Mouse (Mus musculus): ENCODE measurements around the gene Dnajc16. TPM values are rescaled to one million over a fixed set of nuclear protein-coding genes. Genes with fewer than 3 reads are reported as not detected.

Gene Dnajc16
- total and polyA plus RNA-seq, 3 experiments: 14.4 to 29.6 (median 21.3) TPM

DNA sequence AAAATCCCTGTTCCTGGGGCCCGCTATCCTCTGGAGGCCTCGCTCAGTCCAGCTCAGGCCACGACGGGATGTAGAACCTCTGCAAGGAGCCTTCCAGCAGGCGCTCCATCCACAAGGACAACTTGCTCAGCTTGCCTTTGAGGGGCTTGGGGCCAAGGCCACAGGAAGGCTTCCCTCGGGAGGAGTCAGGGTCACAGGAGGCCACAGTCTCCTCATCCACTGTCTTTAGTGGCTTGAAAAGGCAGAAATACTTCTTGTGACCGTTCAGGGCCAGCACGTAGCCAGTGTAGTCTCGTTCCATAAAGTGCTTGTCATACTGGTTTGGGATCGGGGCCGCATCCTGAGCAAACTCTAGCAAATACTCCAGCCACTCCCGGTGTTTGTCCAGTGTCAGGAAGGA is 27.3 kb downstream of the Dnajc16 start:
- no peak for DNase-seq

DNA sequence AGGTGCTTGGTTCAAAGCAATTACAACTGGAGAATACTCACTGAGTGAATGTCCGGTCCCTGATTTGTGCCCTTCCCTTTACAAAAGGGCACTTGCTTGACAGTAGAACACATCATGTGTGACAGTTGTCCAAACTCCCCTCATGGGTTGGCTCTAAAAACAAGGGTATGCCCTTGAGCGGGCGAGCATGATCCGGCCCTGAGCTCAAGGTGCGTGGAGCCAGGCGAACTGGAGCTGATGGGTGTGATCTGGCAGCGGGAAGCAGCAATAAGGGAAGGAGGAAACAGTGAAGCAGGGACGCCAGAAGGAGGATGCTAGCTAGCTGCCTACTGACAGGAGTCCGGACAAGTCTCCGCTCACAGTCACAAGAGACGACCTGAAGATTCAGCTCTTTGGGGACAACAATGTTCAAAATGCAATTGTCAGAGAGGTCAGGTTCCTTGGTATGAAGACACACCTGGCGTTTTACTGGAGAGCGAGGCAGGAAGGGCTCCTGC is 28.6 kb downstream of the Dnajc16 start:
- DNase-seq: peak; percentile 57

DNA sequence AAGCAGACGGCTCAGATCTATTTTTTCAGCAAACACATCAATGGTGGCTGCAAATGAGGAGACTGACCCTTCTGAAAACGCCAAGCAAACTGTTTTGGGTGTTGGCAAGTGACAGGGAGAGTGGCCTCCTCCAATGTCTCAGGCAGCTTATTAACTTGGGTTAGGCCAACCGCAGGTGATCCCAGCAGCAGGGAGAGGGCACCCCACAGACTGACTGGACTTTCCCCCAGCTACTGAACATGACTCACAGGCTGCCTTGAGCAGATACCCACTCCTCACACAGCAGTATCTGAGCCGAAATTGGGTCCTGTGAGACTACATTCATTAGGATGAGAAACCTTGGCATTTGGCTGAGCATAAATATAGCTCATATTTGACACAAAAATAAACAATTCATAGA is 29.8 kb downstream of the Dnajc16 start:
- no peak for DNase-seq

DNA sequence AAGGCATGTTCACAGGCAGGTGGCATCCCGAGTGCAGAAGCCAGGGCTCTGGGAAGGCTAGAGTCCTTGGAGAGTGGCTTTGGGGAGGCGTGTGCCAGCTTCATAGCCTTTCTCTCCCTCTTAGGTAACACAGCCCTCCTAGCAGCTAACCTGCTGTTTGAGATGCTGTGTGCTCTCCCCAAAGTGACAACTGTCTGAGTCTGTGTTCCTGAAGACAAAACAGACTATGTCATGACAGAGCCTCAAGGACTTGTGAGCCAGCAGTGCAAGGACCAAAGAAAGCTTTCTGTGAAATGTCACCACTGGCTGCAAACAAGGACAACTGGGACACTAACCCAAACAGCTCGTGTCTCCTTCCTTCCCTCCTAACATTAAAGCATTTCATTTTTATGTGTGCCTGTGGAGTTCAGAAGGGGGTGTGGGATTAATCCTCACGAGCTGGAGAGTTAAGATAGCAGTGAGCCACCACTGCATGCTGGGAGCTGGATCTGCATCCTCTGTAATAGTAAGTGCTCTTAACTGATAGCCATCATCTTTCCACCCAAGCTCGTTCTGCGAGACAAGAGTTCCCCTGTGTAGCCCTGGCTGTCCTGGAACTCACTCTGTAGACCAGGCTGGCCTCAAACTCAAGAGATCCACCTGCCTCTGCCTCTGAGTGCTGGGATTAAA is 31.7 kb downstream of the Dnajc16 start:
- DNase-seq: peak; percentile 59

DNA sequence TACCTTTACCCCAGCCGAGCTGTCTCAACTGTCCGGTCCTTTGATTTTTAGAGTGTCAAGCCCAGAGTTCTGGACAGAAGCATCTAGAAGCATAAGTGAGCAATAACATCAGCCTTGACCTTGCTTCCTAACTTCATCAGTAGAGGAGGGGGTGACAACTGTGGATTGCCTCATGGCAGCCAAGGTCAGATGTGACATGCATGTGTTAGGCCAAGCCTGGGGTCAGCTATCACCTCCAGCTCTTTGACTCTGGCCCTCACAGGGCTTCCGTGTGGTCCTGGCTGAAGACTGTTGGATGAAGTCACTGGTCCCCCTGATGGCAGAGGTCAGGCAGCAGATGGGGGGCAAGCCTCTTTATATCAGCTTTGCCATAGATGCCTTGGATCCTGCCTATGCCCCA is 33.6 kb downstream of the Dnajc16 start:
- peak; percentile 74 for DNase-seq

DNA sequence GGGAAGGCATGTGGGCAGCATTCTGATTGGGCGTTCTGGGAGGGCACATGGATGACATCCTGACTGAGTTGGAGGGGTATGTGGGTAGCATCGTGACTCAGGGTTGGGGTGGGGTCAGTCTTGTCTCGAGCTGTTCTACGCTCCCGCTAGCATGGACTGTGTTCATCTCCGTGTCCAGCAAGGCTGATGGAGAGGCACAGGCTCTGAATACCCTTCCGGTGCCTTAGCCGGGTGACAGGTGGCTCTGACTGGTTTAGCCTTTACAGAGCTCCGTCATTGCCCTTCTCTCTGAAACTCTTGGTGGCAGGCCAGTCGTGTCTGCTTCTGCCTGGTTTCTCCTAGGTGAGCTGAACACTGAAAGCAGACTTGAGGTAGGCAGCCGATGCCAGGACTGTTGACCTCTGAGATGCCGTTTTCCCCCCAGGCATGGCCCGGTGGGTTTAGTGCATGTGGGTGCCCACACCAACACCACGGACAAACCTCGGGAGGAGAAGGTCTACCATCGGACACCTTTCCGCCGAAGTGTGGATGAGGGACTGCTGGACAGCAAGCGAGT is 35.3 kb downstream of the Dnajc16 start:
- DNase-seq: no peak

DNA sequence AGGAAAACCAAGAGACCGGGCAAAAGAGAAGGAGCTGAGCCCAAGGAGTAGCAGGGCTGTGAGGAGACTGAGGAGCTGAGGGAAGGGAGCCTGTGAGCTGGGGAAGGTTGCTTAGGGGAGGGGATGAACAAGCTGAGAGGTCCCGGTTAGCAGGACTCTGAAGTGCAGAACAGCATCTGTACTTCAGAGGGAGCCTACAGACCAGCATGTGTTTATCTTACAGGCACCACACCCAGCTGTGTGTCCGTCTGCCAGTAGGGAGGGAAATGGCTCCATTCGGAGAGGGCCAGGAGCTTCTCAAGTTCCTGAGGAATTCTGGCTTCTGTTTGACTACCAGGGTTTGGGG is 38.7 kb downstream of the Dnajc16 start:
- no peak for DNase-seq

DNA sequence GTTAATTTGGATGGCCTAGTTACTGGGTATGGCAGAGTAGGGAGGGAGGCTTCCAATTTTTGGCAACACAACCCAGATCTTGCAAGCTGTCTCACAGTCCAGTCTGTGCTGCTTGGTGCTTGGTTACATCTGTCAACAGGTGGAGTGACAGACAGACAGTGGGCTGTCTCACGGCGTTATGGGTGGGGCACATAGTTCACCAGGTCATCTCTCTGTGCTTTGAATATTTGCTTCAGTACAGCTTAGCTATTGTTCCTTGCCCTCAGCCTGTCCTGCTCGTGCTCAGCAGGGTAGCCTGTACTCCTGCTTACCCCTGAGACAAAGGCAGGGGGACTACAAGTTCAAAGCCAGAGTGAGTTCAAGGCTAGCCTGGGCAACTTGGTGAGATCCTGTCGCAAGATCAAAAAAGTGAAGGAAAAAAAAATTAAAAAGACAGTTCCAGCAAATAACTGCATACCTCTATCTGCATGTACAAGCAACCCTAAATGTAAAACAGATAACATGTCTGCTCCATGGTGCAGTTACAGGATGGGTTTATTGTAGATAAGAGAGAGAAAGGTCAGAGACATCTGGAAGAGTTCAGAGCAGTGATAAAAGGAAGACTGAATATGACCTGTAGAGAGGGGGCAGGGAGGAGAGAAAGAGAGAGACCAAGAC is 39.2 kb downstream of the Dnajc16 start:
- DNase-seq: no peak

DNA sequence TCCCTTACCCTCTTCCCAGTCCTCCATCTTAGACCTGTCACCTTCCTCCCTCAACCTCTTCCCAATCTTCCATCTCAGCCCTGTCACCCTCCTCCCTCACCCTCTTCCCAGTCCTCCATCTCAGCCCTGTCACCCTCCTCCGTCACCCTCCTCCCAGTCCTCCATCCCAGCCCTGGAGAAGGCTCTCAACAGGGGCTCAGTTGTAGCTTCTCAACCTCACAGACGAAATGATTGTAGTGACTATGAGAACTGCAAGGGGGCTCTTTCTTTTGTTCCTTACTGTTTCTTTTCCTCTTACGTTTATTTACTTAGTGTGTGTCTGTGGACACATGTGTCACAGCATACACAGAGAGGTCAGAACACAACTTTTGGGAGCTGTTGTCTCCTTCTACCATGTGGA is 39.9 kb downstream of the Dnajc16 start:
- no peak for DNase-seq

DNA sequence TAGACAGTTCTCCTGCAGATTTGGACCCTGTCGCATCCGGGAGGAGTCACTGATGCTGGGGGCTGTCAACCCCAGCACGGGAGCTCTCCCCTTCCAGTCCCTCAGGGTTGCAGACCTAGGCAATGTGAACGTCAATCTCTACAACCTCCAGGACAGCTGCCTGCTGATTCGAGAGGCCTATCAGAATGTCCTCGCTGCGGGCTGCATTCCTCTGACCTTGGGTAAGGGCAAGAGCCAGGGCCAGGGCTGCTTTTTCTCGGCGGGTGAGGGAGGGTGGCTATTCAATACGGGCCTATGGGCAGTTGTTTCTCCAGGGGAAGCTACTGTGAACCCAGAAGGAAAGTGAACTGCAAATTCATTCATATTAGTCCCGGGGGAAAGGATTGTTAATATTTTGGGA is 41.2 kb downstream of the Dnajc16 start:
- DNase-seq: peak; percentile 88

DNA sequence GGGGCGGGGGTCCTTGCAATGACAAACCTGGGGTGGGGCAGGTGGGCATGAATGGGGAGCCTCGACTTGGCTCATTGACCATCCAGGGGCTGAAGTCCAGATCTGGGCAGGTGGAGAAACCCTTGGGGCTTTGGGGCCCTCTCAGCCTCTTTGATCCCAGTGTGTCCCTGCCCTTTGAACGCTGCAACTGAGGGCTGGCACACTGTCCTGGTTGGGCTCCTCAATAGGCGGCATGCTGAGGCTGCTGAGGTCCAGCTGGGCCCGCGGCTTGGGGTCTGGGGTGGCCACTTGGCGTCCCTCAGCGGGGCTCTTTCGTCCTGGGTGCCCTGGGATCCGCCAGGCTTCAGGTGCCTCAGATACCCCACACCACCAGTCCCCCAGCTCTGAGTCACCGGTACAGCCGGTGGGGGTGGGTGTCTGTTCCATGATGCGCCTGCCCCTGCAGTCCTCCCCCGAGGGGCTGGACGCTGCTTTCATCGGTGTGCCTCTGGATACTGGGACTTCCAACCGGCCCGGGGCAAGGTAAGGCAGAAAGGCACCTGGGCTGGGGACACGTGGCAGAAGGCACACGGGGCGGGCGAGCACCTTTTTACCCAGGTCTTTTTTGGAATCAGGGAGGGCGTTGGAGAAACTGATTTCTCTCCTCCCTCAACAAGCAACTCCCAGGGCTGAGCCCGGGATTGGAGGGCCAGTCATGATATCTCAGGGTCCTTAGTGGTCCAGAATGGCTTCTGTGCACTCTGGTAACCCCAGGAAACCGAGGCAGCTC is 44.0 kb downstream of the Dnajc16 start, which contains the start of gene Agmat:
Gene Agmat, plus strand, starts transcription at position 95 of the 769 bp plus-strand sequence.
- no peak for DNase-seq

DNA sequence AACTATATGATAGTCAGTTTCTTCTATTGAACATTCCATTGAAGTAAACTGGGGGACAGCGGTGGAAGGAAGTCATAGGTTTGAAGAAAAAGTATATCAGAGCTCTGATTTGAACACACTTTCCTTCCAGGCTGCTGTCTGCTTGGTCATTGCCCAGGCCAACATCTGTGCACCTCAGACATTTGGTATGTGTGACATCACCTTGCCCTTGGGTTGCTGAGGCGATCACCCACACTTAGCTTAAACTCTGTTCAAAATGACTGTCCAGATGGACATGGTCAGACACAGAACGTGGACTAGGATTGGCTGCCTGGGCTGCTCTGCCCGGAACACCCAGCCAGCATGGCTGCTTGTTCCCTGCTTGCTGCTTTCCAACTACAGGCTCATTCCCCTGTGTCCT is 48.4 kb downstream of the Dnajc16 start:
- DNase-seq: no peak

DNA sequence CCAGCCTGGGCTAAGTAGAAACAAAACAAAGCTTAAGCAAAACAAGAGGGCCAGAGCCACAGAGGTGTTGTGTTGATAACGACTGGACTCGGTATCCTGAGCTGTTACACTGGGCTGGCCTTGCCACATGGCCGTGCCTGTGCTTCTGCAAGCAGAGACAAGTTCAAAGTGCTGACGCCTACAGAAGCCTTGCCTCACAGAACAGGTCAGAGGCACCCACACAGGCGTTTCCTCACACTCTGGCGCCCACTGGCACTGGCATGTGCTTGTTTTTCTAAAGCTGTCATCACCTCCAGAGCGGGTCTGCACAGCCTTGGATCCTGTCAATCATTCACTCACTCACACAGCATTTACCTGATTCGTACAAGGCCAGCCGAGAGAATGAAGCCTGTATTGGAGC is 48.9 kb downstream of the Dnajc16 start:
- no peak for DNase-seq

DNA sequence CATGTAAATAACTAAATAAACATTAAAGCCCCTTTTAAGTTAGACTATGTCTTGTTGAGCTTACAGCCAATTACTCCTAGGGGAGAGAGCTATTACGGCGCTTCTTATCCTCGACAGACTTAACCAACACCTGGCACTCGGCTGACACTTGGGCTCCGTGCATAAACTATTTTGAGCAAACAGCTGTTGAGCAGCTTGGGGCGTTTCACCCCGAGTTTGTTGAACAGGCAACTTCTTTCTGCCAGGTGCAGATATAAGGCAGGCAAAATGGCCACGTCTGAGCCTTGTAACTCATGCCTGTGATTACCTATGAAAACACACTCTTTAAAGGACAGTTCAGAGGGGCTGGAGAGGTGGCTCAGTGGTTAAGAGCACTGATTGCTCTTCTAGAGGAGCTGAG is 52.7 kb downstream of the Dnajc16 start:
- DNase-seq: no peak

DNA sequence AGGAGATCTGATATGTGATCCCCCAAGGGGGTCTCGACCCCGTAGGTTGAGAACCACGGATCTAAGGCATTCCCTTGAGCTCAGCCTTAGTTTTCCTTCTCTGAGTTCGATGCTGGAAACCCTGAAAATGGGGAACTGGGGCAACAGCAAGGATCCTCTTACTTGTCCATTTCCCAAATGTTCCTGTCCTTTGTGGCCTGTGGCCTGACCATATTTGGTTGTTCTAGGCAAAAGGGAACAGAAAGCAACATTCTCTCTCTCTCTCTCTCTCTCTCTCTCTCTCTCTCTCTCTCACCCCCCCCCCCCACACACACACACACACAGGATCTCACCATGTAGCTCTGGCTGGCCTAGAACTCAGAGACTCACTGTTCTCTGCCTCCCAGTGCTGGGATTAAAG is 53.9 kb downstream of the Dnajc16 start:
- DNase-seq: no peak

DNA sequence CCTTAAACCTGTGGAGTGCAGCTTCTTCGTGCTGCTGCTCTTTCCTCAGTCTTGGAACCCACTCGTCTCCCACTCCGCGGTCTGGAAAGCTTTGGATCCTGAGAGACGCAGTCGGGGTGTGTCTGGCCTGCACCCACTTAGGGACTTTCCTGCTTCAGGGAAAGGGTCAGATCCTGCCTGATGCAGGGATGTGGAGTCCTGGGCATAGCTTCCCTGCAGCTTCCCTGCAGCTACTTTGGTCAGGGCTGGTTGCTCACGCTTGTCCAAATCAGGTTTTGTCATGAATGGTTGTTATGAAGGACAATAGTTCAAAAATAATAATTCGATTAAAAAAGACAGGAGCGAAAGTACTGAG is 55.5 kb downstream of the Dnajc16 start:
- DNase-seq: no peak

DNA sequence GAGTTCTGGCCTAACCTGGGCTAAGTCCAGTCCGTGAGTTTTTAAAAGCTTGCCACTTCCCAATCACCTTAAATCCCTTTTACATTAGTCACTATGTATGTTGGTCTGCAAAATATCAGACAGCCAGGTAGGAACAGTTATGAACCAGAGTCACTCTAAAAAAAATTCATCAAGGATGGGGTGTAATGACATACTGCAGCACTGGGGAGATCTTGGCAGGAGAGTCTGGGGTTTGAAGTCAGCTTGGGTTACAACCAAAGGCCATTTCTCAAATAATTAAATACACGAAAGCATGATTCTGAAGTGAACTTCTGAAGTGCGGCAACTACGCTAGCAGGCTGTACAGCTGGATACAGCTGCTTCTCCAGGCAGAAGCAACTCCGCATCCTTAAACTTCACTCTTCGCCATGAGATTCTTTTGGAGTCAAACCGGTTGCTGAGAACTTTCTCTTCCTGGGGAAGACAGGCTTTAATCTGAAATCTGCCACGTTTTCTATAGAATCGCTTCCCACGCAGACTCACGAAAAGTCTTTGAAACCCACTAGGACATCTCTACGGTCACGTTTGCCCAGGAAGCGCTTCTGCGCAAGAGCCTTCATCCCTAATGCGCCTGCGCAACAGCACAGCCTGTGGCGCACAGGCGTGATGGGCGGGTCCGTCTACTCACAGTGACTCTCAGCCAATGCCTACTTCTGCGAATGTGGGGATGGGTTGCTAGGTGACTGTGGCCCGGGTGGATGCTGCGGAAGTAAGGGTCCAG is 56.1 kb downstream of the Dnajc16 start:
- peak; percentile 91 for DNase-seq

DNA sequence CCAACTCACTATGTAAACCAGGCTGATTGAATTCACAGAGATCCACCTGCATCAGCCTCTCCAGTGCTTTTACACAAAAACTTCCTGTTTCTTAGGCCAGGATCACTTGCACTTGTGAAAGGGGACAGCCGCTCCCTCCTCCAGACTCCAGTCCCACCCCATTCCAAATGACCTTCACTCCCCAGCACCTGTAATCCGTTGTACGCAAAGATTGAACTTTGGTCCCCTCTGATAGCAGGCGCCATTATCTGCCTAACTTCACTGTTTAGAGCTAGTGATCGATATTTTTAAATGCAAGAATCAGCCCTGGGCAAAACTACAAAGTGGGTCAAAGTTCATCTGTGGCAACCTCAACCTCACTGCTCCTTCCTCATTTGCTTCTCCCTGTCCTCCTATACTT is 59.0 kb downstream of the Dnajc16 start:
- no peak for DNase-seq

DNA sequence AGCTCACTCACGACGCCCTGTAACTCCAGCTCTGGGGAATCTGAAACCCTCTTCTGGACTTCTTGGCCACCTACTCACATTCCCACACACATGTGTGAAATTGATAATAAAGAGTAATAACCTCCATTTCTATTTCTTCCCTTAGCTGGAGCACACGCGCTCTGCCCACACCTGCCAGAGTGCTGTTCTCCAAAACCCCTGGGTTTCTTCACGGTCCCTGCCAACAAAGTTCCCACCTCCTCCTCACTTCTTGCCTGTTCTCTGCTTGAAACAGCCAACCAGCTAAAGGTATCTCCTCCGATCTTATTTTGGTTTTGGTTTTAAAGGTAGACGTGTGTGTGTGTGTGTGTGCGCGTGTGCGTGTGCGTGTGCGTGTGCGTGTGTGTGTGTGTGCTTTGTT is 60.3 kb downstream of the Dnajc16 start:
- no peak for DNase-seq

DNA sequence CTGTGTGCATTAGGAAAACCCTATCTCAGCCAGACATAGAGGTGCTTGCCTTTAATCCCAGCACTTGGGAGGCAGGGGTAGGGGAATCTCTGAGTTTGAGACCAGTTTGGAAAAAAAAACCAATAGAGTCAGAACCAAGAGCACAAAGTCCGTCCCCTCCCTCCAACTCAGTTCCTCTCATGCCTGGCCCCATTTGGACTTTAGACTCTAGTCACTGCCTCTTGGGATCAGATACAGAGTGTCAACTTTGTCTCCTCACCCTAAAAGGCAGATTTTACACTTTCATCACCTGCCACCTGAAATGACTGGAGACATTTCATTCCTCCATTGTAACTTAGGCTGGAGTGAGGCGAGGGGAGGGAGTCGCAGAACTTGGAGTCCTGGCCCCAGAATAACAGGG is 61.5 kb downstream of the Dnajc16 start:
- no peak for DNase-seq

DNA sequence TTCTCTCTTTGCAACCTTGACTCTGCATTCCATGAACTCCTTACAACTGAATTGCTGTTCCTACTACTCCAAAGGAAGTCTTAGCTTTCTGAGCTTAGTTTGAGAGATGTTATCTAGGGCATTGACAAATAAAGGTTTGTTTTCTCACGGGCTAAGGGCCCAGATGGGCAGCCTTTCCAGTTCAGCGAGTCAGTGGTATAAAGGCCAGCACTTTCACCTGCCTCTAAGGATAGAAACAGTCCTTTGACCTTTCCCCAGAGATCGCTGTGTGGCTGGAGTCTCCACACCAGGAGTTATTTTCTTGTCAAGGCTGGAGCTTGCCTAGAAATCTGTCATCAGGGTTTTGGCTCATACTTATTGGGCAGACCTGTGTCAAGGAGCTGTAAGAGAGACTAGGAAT is 65.0 kb downstream of the Dnajc16 start:
- DNase-seq: no peak

DNA sequence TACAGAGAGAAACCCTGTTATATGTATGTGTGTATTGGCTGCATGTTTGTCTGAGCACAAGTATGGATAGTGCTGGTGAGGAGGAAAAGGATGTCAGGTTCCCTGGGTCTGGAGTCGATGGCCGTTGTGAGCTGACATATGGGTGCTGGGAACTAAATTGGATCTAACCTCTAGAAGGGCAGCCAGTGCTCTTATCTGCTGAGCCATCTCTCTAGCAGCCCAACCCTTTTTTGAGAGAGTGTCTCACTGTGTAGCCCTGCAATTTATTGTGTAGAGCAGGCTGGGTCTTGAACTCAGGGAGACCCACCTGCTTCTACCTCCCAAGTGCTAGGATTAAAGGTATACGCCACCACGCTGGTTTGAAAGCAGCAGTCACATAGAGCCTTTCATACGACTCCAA is 65.5 kb downstream of the Dnajc16 start:
- no peak for DNase-seq
